Mouse (Mus musculus) kidney, postnatal 25 days (tissue): ENCODE data around the gene Csk.

ENCODE experiments used
- DNase-seq, 2 experiments: peaks; one replicate each; pipeline ENCODE4 v3.0.0; 2021; ENCODE audit warnings: mixed read lengths in 2 of 2

Gene Csk

DNA sequence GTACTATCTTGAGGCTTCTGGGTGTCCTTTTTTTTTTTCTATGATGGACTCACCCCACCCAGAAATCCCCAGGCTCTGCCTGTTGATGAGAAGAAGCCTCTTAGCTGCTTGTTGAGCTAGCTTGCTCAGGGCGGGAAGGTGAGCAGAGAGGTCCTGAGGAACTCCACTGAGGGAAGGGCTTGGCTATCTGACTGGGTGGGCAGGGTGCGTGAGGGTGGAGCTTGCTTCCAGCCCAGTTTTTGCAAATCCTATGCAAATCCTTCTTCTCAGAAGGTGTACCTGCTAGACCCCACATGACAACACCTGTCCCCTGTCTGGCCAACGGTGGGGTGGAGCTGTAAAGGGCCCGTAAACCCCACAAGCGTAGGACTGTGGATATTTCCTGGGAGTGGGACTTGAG, at the start of gene Csk:
Gene Csk (minus strand): TSS at position 349 of the 400 bp plus-strand sequence.
- no peak for DNase-seq

DNA sequence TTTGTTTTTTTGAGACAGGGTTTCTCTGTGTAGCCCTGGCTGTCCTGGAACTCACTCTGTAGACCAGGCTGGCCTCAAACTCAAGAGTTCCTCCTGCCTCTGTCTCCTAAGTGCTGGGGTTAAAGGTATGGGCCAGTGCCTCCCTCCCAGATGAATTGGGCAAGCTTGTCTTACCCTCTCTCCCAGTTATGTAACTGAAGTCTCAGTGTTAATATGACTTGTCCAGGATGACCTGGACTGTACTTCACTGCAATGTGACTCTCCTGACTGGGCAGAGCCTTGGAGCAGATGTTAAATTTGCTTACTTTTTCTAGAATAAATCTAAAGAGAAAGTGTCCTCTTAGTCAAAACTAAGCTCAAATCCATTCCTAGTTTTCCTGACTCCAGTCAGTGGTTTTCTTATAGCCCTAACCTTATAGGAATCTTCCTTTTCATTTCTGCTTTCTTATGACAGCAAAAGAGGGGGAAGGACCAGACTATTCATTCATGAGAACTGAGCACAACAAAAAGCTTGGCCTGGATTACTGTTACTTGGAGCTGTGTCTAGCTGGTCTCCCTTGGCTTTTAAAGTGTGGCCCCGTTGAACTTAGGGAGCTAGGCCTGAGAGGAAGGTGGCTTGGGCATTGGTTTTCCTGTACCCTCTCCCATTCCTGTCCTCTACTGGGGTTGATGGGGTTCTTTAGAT, 45.2 kb upstream of the Csk start:
- no peak for DNase-seq

DNA sequence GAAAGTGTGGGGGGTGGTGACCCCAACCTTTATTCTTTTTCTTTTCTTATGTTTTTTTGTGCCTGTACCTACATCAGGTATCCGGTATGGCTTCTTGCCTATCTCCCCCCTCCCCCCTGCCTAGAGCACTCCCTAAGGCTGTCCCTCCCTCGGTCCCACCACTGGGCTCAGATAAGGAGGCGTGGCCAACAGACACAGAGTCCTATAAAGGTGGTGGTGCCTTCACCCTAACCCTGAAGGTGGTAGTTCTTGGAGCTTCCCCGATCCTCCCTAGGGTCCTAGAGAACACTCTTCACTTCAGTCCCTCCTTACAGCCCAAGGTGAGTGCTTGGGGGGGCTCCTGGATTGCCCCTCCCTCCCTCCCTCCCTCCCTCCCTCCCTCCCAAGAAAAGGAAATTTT, 43.9 kb upstream of the Csk start:
- DNase-seq, result no peak

DNA sequence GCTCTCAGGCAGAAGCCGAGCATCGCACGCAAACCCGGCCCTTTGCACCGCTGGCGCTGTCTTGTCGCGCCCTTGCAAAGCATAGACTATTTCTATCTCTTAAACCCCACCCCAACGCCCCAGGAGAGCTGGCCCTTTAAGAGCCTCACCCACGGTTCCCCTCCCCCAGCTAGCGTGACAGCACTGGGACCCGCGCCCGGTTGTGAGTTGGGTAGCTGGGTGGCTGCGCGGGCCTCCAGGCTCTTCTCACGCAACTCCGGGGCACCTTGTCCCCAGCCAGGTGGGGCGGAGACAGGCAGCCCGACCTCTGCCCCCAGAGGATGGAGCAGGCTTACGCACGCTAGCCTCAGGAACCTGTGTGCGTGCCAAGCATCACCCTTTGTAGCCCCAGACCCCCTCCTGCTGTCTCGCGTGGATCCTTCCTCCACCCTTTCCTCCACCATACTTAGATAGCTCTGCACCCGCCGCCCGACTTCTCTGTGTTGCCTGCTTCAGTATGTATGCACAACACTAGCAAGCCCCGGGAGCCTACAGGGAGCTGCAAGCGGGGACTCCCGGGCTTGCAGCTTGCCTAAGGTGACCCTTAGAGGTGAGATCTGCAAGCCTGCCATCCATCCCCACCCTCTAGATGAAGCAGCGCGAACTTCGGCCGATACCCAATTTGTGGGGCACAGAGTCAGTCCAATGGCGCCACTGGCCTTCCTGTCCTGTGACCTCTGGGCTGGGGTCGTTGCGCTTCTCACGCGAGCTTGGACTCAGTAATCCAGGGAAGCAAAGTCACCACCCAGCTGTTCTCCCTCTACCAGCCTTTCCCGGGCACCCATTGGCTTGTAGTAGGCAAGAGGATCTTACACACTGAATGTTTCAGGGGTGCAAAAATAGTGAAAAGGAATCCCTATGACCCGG, 43.2 kb upstream of the Csk start:
- DNase-seq, result peak; percentile 65 to 83

DNA sequence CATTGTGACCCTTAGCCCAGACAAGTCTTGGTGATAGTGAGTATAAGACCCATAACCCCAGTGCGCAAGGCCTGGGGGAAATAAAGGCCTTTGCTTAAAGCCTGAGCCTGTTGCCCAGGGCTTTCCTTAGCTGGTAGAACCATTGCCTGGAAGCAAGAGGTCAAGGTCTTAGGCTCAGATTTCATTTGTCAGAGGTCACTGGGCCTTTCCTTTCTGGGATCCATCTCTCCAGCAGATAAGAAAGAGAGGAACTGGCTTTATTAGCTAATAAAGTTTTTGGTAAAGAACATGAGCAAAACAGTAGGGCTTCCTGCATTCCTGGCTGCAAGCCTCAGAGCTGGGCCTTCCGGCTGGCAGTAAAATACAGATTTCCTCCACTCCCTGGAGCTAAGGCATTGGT, 40.7 kb upstream of the Csk start:
- DNase-seq, result peak in 1 of 2 experiments; percentile 49

DNA sequence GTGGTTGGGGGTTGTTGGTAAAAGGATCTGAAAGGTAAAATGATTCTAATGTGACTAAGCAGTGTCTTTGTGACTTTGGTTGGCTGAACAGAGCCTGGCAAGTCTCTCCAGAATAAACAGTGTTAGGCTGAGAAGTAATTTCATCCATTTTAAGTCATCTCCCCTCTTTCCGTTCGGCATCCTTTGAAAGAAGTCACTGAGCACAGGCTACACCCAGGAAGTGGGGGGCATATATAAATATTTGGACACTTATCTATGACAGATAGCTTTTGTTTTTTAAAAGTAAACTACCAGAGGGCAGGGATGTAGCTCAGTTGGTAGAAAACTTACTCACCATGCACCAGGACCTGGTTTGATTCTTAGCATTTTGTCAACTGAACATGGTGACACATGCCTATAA, 35.2 kb upstream of the Csk start:
- DNase-seq, result no peak

DNA sequence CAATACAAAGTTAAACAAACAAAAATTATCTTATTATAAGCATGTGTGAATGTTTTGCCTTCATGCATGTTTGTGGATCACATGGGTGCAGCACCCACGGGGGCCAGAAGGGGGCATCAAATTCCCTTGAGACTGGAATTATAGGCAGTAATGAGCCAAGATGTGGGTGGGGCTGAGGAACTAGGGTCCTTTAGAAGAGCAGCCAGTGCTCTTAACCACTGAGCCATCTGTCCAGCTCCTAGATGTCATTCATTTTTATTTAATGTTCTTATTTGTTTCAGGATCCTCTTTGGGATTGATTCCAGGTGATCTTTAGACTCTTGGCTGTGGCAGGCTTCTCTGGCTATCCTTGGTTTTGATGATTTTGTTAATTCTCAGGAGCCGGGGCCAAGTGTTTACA, 34.7 kb upstream of the Csk start:
- peak; percentile 50 to 62 for DNase-seq

DNA sequence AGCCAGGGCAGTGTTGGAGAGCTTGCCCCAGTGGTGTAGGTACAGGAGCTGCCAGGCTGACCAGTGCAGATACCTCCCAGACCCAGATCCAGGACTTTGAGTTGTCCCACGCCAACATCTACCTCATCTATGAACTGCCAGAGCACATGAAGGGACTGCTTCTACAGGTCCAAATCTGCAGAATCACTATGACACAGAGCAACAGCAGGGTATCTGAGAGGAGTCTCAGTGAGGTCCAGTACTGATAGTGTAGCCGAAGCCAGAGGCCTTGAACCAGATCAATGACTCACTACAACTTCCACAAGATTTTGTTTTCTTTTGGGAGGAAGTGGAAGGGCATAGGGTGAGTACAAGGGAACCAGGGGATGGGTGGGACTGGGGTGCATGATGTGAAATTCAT, 34.3 kb upstream of the Csk start, which contains the start of gene Cyp1a1:
Gene Cyp1a1 (plus strand): TSS at position 178 of the 400 bp plus-strand sequence.
- no peak for DNase-seq

DNA sequence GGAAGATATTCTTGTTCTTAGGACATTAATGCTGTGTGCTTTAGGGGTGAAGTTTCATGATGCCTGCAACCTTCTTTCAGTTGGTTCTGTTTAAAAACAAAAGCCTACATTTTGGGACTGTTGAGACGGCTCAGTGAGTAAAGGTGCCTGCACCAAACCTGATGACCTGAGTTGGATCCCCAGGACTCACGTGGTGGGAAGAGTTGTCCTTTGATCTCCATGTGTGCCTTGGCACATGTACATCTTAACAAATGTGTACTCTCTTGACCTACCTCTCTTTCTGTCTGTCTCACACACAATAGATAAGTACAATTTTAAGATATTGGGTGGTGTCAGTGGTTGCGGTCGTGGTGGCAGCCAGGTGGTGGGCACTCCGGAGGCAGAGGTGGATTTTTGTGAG, 32.6 kb upstream of the Csk start:
- no peak for DNase-seq

DNA sequence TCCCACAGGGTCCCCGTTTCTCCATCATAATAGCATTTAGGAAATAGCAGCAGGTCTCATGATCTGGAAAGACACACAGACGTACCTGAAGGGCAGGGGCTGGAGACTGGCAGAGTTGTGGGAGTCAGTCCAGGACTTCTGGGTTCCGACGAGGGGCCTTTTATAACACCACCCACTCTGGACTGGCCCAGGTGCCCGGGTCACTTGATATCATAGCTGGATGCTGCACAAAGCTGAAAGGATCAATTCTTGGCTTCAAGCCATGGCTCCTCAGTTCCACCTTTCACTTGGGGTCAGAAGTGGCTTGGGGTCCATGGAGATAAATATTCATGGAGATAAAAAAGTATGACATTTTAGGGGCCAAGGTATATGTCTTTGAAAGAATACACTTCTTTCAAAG, 30.1 kb upstream of the Csk start, which contains the start of gene Cyp1a2:
Gene Cyp1a2 (minus strand): TSS at position 184 of the 400 bp plus-strand sequence.
- no peak for DNase-seq

DNA sequence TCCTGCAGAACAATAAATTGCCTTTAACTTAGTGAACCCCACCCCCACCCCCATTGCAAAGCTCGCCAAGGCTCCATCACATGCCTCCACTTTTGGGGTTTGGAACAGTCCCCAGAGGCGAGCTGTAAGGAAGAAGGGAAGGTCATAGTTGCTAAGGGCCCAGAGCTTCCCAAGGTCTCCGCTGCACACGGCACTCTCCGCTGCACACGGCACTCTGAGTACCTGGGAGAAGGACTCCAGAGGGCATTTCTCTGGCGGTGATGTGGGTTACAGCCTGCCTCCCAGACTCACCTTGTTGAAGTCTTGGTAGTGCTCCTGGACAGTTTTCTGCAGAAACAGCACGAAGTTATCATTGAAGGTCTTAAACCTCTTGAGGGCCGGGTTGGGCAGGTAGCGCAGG, 28.0 kb upstream of the Csk start:
- DNase-seq, result peak; percentile 43 to 79

DNA sequence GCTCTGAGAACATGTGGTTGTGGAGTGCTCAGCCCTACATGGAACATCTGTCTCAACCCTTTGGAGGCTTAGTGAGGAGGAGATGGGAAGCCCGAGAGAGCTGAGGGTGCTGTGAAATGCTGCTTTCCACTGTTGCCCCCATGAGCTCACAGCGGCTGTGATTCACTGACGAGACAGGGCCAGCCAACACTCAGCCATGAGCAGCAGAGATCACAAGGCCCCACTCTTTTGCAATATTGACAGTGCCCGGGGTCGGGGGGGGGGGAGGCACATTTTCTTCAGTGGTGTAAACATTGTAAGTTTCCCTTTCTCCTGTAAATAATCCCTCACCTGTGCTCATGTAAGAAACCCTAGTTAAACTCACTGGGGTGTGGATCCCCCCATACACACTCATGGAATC, 18.1 kb upstream of the Csk start:
- no peak for DNase-seq

DNA sequence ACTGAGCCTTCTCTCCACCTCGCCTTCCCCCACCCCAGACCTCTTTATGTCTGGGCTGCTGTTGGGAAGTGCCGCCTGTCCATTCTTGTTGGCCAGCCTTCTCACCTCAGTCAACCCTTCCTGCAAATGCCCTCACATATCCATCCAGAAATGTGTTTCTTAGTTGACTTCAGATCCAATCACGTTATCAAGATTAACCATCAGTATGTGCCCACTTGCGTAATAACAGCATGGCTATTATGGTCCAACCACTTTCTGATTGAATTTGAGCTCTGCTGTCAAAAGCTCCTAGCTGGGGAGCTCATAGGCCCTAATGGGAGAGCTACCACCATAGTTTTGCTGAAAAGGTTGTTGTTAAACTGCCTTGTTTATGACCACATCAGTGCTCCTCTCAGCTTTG, 17.6 kb upstream of the Csk start:
- DNase-seq, result no peak

DNA sequence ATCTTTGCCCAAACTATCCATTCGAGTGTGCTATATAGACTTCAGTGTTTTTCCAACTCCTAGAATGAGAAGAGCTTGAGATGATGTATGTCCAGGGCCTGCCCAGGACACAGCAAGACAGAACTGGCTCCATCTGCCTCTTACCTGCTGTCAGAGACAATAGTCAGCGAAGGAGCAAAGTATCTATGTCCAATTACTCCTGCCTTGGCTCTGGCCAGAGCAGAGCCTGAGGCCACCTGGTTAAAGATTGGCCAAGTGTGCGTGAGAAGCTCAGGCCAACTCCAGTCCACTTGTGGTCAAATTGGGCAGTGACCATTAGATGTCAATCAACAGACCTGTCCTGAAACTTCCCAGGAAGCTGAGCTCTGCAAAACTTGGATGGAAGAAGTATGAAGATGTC, 16.1 kb upstream of the Csk start:
- DNase-seq, result peak; percentile 83 to 93

DNA sequence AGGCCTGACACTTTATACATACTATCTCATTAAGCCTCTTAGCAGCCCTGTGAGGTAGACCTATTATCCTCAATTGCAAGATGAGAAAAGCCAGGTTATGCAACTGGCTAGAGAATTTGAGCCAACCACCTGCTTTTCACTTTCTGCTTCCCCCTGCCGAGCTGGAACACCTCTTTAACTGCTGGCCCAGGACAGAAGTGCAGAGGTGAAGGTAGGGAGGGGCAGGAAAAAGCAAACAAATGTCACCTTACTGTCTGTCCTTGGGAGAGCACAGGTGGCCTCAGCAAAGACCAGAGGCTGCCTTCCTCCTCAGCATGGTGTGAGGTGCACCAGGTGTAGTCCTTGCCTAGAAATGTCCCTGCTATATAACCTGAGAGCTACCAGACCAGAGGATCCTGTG, 14.8 kb upstream of the Csk start:
- DNase-seq, result peak; percentile 16 to 68

DNA sequence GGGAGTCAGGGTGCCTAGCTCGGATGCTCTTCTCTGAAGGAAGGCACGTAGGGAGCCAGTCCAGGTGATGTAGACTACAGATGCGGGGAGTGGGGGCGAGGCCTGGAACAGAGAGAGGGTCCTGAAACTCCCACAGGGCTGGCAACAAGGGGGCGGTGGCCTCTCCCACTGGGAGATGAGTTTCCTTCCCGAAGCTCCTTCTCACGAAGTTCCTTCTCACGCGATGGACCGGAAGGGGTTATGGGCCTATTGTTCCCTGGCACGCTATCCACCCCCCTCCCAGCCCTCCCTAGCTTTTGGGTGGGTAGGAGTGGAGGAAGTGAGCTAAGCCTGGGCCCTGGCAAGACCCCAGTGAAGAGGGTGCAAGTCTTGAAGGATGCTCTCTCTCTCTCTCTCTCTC, 14.4 kb upstream of the Csk start:
- peak in 1 of 2 experiments; percentile 49 for DNase-seq

DNA sequence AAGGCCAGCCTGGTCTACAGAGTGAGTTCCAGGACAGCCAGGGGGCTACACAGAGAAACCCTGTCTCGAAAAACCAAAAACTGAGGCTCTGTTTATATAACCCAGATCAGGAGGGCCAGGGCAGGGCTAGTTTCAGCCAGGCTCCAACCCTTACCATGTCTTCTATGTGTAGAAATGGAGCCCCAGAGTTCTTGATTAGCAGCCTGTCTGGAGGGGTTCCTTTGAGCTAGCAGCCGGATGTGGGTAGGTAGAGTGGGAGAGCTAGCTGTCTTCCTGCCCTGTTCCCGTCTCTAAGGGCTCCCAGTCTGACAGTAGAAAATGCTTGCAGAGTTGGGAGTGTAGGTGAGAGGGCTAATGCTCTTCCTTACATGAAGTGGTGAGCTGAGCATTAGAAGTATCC, 13.7 kb upstream of the Csk start:
- no peak for DNase-seq

DNA sequence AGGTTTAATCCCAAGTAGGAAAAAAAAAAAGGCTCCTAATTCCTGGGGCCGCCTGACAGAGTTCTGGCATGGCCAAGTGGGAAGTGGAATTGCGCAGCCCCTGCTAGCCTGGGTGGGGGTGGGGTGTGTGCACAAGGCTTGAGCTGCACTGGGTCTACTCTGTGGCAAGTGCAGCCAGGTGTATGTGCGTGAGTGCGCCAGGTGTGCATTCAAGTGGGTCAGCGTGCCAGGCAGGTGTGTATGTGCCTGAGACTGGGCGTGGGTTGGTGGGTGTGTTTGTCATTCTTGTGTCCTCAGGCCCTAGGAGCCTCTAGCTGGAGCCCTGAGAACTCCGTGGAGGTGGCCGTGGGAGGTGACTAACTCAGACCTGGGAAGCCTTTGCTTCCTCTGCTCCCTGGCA, 13.1 kb upstream of the Csk start:
- DNase-seq, result no peak

DNA sequence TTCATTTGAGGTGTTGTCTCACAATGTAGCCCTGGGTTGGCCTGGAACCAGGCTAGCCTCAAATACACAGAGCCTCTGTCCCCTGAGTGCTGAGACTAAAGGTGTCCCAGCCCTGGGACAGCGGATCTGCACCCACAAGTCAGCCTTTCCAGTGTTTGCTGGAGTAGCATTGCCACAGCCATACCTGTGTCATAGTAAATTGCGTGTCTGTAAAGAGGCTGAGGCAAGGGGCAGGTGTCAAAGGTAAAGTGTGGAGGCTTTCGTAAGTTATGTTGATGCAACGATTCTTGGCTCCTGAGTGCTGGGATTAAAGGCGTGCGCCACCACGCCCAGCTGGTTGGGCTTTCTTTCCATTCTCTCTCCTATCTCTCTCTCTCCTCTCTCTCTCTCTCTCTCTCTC, 11.2 kb upstream of the Csk start:
- DNase-seq, result no peak

DNA sequence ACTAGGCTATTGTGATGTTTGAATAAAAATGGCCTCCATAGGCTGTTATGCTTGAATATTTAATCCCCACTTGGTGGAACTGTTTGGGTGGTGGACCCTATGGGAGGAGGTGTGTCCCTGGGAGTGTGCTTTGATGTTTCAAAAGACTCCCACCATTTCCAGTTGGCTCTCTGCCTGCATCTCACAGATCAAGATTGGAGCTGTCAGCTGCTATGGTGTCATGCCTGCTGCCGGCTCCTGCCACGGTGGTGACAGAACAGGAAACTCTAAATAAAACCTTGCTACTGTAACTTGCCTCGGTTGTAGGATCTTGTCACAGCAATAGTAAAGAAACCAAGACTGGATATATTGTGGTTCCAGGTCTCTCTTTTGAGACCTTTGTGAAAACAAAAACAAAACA, 8.1 kb upstream of the Csk start:
- DNase-seq, result no peak

DNA sequence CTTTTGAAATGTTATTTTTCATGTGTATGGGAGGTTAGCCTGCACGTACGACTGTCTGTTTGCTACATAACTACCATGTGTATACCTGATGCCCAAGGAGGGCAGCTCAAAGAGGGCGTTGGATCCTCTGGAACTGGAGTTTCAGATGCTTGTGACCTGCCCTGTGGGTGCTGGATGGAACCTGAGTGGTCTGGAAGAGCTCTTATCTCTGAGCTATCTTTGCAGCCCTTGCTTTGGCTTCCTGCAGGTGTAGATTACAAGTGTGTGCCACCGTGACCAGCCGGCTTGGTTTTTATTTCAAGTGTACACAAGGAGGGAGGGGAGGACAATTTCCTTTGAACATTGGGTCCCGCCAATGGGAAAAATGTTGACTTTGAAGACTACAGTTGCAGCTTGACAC, 7.1 kb upstream of the Csk start:
- no peak for DNase-seq

DNA sequence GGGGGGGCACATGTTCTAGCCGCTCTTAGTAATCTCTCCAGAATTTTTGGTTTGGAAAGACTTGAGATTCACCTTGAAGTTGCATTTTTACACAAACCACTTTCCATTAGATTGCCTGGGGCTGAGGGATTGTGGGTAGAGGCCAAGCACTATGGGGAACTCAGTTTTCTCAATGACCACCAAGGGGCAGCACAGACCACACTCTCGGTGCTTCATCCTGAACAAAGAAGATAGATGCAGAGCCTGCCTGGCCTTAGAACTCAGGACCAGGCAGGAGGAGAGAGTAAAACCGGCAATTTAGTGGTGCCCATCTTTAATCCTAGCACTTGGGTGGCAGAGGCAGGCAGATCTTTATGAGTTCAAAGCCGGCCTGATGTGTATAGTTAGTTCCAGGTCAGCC, 6.3 kb upstream of the Csk start:
- DNase-seq, result peak; percentile 85 to 87

DNA sequence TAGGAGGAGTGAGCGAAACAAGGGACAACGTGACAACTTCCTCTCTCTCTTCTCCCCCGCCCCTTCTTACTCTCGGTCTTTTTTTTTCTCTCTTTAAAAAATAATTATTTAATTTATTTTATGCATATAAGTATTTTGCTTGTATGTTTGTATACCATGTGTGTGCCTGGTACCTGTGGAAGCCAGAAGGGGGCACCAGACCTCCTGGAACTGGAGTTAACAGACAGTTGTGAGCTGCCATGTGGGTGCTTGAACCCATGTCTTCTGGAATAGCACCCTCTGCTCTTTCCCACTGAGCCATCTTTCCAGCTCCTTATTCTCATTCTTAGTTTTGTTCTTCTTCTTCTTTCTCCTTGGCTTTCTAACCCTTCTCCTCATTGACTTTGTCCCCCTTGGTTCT, 5.5 kb upstream of the Csk start:
- no peak for DNase-seq

DNA sequence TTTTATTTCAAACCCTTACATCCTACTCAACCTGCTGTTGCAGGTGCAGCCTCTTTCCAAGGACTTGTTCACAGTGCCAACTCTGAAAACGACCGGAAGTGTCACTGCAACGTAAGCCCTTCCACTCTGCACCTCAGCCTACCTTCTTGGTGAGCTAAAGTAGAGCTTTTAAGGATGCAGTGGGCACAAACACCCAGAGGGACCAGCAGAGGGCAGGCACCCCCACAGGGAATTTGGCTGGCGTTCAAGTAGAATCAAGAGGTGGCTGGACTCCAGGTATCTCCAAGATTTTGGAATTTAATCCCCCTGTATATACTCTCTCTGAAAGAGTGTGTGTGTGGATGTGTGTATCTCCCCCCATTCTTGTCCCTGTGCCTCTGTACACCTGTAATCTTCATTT, 4.4 kb upstream of the Csk start:
- DNase-seq, result peak in 1 of 2 experiments; percentile 24
